Mouse (Mus musculus) heart, postnatal 0 days (tissue): ENCODE data around the gene Plekhh1.

Source experiments
- CTCF ChIP-seq: IDR thresholded peaks from 2 replicates; pipeline ENCODE4 v1.5.1; 2016; ENCODE audit warnings: antibody characterized with exemption, control low read depth, low read depth
- EP300 ChIP-seq: IDR thresholded peaks from 2 replicates; pipeline ENCODE4 v1.6.1; 2016; ENCODE audit warnings: antibody characterized with exemption, low read depth

GRCm38 (mm10) chr12:79021902-79022301 is 7.1 kb upstream of the Plekhh1 start:
- TF ChIP-seq CTCF (no peak), EP300 (no peak)
